Mouse (Mus musculus) MEL (cell line): Measurements from ENCODE around the gene Atp6v1g1. TPM values are rescaled to one million over a fixed set of nuclear protein-coding genes. Genes with fewer than 3 reads are reported as not detected.

Source experiments
- DNase-seq: peaks from one replicate; pipeline ENCODE4 v3.0.0; 2011; ENCODE audit warnings: low read depth, low spot score
- H3K27ac ChIP-seq: 2 replicates; pipeline ENCODE4 v1.5.1; 2012; ENCODE audit warnings: low read depth, mild to moderate bottlenecking, control low read depth, low read length, moderate library complexity; ENCODE audit not compliant: control insufficient read depth
- H3K27me3 ChIP-seq, 2 experiments: fragments of 150-350 bp in 1 of 2; sonication (generic) in 1 of 2; 2 replicates each; pipeline ENCODE4 v1.6.1; 2012; ENCODE audit warnings: low read length in 2 of 2, mild to moderate bottlenecking in 2 of 2, improper control_type of control experiment in 1 of 2, moderate library complexity in 1 of 2; ENCODE audit not compliant: insufficient read depth in 2 of 2, control insufficient read depth in 1 of 2
- H3K36me3 ChIP-seq, 2 experiments: 2 replicates each; pipeline ENCODE4 v1.6.1; 2012 to 2014; ENCODE audit warnings: low read length in 2 of 2, improper control_type of control experiment in 1 of 2, inconsistent platforms in 1 of 2, mild to moderate bottlenecking in 1 of 2; ENCODE audit not compliant: insufficient read depth in 2 of 2, control insufficient read depth in 1 of 2
- H3K4me1 ChIP-seq, 2 experiments: fragments of 150-350 bp in 1 of 2; sonication (generic) in 1 of 2; 2 replicates each; pipeline ENCODE4 v1.6.1; 2012; ENCODE audit warnings: low read length in 2 of 2, improper control_type of control experiment in 1 of 2, mild to moderate bottlenecking in 1 of 2; ENCODE audit not compliant: insufficient read depth in 2 of 2, control insufficient read depth in 1 of 2
- H3K4me3 ChIP-seq, 2 experiments: fragments of 150-350 bp in 1 of 2; sonication (generic) in 1 of 2; 2 replicates each; pipeline ENCODE4 v1.5.1; 2012; ENCODE audit warnings: low read depth in 2 of 2, low read length in 2 of 2, mild to moderate bottlenecking in 2 of 2, moderate library complexity in 2 of 2, control low read depth in 1 of 2, improper control_type of control experiment in 1 of 2; ENCODE audit not compliant: control insufficient read depth in 1 of 2, insufficient read depth in 1 of 2
- H3K79me2 ChIP-seq: 2 replicates; pipeline ENCODE4 v1.6.1; 2012; ENCODE audit warnings: mild to moderate bottlenecking, low read length, moderate library complexity; ENCODE audit not compliant: control insufficient read depth, poor library complexity, insufficient read depth
- H3K9ac ChIP-seq: 2 replicates; pipeline ENCODE4 v1.6.1; 2012; ENCODE audit warnings: low read depth, mild to moderate bottlenecking, control low read depth, low read length, moderate library complexity; ENCODE audit not compliant: control insufficient read depth, poor library complexity, severe bottlenecking
- H3K9me3 ChIP-seq: fragments of 150-350 bp; sonication (generic); replicated peaks from 2 replicates; pipeline ENCODE4 v1.6.1; 2012; ENCODE audit warnings: mild to moderate bottlenecking, low read length, improper control_type of control experiment, moderate library complexity; ENCODE audit not compliant: insufficient read depth
- BHLHE40 ChIP-seq: IDR thresholded peaks from 2 replicates; pipeline ENCODE4 v1.6.1; 2012; ENCODE audit warnings: low read depth, mild to moderate bottlenecking, inconsistent platforms, low read length, improper control_type of control experiment, borderline replicate concordance
- CHD1 ChIP-seq: IDR thresholded peaks from 2 replicates; pipeline ENCODE4 v1.6.1; 2012; ENCODE audit warnings: low read depth, mild to moderate bottlenecking, inconsistent platforms, low read length, improper control_type of control experiment
- CHD2 ChIP-seq: IDR thresholded peaks from 2 replicates; pipeline ENCODE4 v1.6.1; 2011; ENCODE audit warnings: low read length, improper control_type of control experiment
- CTCF ChIP-seq, 3 experiments: IDR thresholded peaks in 2 of 3; conservative IDR thresholded peaks in 1 of 3; 2 replicates each; pipeline ENCODE4 v1.5.1; 2011 to 2012; ENCODE audit warnings: low read length in 3 of 3, low read depth in 2 of 3, mild to moderate bottlenecking in 2 of 3, improper control_type of control experiment in 1 of 3, inconsistent platforms in 1 of 3, mixed read lengths in 1 of 3, moderate library complexity in 1 of 3; ENCODE audit not compliant: control insufficient read depth in 1 of 3, insufficient read depth in 1 of 3, poor library complexity in 1 of 3, severe bottlenecking in 1 of 3
- E2F4 ChIP-seq: IDR thresholded peaks from 2 replicates; pipeline ENCODE4 v1.6.1; 2011; ENCODE audit warnings: low read depth, low read length, improper control_type of control experiment, borderline replicate concordance
- ELF1 ChIP-seq: IDR thresholded peaks from 2 replicates; pipeline ENCODE4 v1.6.1; 2014; ENCODE audit warnings: low read depth, mild to moderate bottlenecking, inconsistent platforms, low read length, improper control_type of control experiment, moderate library complexity
- EP300 ChIP-seq, 2 experiments: IDR thresholded peaks; 2 replicates each; pipeline ENCODE4 v1.6.1; 2011; ENCODE audit warnings: improper control_type of control experiment in 2 of 2, low read length in 2 of 2, low read depth in 1 of 2, mild to moderate bottlenecking in 1 of 2
- ETS1 ChIP-seq: IDR thresholded peaks from 2 replicates; pipeline ENCODE4 v1.6.1; 2012; ENCODE audit warnings: low read depth, mild to moderate bottlenecking, inconsistent platforms, low read length, improper control_type of control experiment, moderate library complexity
- GABPA ChIP-seq: IDR thresholded peaks from 2 replicates; pipeline ENCODE4 v1.6.1; 2012; ENCODE audit warnings: low read depth, mild to moderate bottlenecking, inconsistent platforms, low read length, improper control_type of control experiment, moderate library complexity
- GATA1 ChIP-seq: IDR thresholded peaks from 2 replicates; pipeline ENCODE4 v1.6.1; 2011; ENCODE audit warnings: low read depth, low read length, improper control_type of control experiment
- HCFC1 ChIP-seq: IDR thresholded peaks from 2 replicates; pipeline ENCODE4 v1.6.1; 2012; ENCODE audit warnings: low read depth, mild to moderate bottlenecking, inconsistent platforms, low read length, improper control_type of control experiment, moderate library complexity
- JUND ChIP-seq: IDR thresholded peaks from 2 replicates; pipeline ENCODE4 v1.6.1; 2011; ENCODE audit warnings: low read depth, mild to moderate bottlenecking, improper control_type of control experiment, low read length
- MAZ ChIP-seq: IDR thresholded peaks from 2 replicates; pipeline ENCODE4 v1.6.1; 2012; ENCODE audit warnings: low read depth, mild to moderate bottlenecking, inconsistent platforms, low read length, improper control_type of control experiment
- MXI1 ChIP-seq: IDR thresholded peaks from 2 replicates; pipeline ENCODE4 v1.6.1; 2011; ENCODE audit warnings: mild to moderate bottlenecking, low read depth, low read length, improper control_type of control experiment
- MYB ChIP-seq: IDR thresholded peaks from 2 replicates; pipeline ENCODE4 v1.6.1; 2011; ENCODE audit warnings: mild to moderate bottlenecking, low read depth, low read length, improper control_type of control experiment
- MYC ChIP-seq: IDR thresholded peaks from 2 replicates; pipeline ENCODE4 v1.6.1; 2011; ENCODE audit warnings: low read depth, mild to moderate bottlenecking, low read length, improper control_type of control experiment, moderate library complexity
- NELFE ChIP-seq: IDR thresholded peaks from 2 replicates; pipeline ENCODE4 v1.6.1; 2011; ENCODE audit warnings: low read depth, low read length, improper control_type of control experiment
- NRF1 ChIP-seq: IDR thresholded peaks from 2 replicates; pipeline ENCODE4 v1.6.1; 2014; ENCODE audit warnings: low read depth, mild to moderate bottlenecking, inconsistent platforms, low read length, improper control_type of control experiment, moderate library complexity; ENCODE audit not compliant: poor library complexity, insufficient read depth, severe bottlenecking
- POLR2A ChIP-seq, 2 experiments: IDR thresholded peaks; 2 replicates each; pipeline ENCODE4 v1.6.1; 2011 to 2012; ENCODE audit warnings: low read length in 2 of 2, mild to moderate bottlenecking in 2 of 2, control low read depth in 1 of 2, improper control_type of control experiment in 1 of 2, low read depth in 1 of 2, moderate library complexity in 1 of 2; ENCODE audit not compliant: control insufficient read depth in 1 of 2, insufficient read depth in 1 of 2, poor library complexity in 1 of 2
- POLR2AphosphoS2 ChIP-seq: IDR thresholded peaks from 2 replicates; pipeline ENCODE4 v1.6.1; 2011; ENCODE audit warnings: low read length, improper control_type of control experiment
- RAD21 ChIP-seq: IDR thresholded peaks from 2 replicates; pipeline ENCODE4 v1.6.1; 2011; ENCODE audit warnings: mild to moderate bottlenecking, low read depth, low read length, improper control_type of control experiment
- RCOR1 ChIP-seq: IDR thresholded peaks from 2 replicates; pipeline ENCODE4 v1.6.1; 2012; ENCODE audit warnings: low read depth, mild to moderate bottlenecking, inconsistent platforms, low read length, improper control_type of control experiment
- SMC3 ChIP-seq: IDR thresholded peaks from 2 replicates; pipeline ENCODE4 v1.6.1; 2011; ENCODE audit warnings: low read depth, low read length, improper control_type of control experiment
- TAL1 ChIP-seq: IDR thresholded peaks from 2 replicates; pipeline ENCODE4 v1.6.1; 2012; ENCODE audit warnings: mild to moderate bottlenecking, inconsistent platforms, low read length, moderate library complexity, mixed read lengths
- TBP ChIP-seq: IDR thresholded peaks from 2 replicates; pipeline ENCODE4 v1.8.0; 2011; ENCODE audit warnings: low read depth, low read length, improper control_type of control experiment
- USF1 ChIP-seq: IDR thresholded peaks from 2 replicates; pipeline ENCODE4 v1.6.1; 2014; ENCODE audit warnings: low read depth, mild to moderate bottlenecking, inconsistent platforms, low read length, improper control_type of control experiment, moderate library complexity
- USF2 ChIP-seq, 2 experiments: IDR thresholded peaks; 2 replicates each; pipeline ENCODE4 v1.6.1; 2011 to 2012; ENCODE audit warnings: improper control_type of control experiment in 2 of 2, low read length in 2 of 2, borderline replicate concordance in 1 of 2, inconsistent platforms in 1 of 2, low read depth in 1 of 2, mild to moderate bottlenecking in 1 of 2; ENCODE audit not compliant: insufficient read depth in 1 of 2
- ZKSCAN1 ChIP-seq: IDR thresholded peaks from 2 replicates; pipeline ENCODE4 v1.6.1; 2012; ENCODE audit warnings: low read depth, mild to moderate bottlenecking, inconsistent platforms, low read length, improper control_type of control experiment, moderate library complexity
- polyA plus RNA-seq, 2 experiments: library from polyadenylated mRNA; stranded (reverse) in 1 of 2; unstranded in 1 of 2; fragments of >175 nt in 1 of 2; fragments of >200 nt in 1 of 2; gene quantifications; 2 replicates each; pipeline versions ENCODE4 v1.2.1 to v1.2.4; 2012; ENCODE audit warnings: low replicate concordance in 2 of 2, low read depth in 1 of 2; ENCODE audit not compliant: insufficient read length in 2 of 2, insufficient read depth in 1 of 2, missing spikeins in 1 of 2
- total RNA-seq: library from RNA; depleted of rRNA; stranded (reverse); fragments of 300-350 nt; gene quantifications from 2 replicates; pipeline ENCODE4 v1.2.3, GENCODE M21; 2012

The Atp6v1g1 gene
- total and polyA plus RNA-seq, 3 experiments, result 122 to 164 TPM; not detected in 1

DNA sequence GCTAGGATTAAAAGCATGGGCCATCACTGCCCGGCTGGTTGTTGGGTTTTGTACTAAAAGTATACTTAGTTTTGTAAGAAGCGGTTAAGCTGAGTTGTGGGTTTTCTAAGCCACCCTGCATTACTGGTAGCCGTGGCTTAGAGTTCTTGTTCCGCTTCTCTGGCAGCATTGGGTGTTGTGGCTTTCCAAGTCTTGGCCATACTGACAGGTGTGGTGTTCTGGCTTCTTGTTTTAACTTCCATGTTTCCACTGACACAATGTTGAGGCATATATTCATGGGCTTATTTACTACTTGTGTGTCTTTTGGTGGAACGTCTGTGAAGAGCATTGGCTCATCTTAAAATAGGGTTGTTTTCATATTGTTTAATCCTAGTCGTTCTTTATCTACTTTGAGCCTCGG lies 45.4 kb downstream of the Atp6v1g1 start:
- TF ChIP-seq HCFC1, result no peak
- TF ChIP-seq ETS1, result no peak
- no peak for TF ChIP-seq RCOR1
- no peak for TF ChIP-seq EP300 (IDR thresholded peaks at IDR 0.05; ENCODE audit: low read depth in 1 of 2, low read length in 2 of 2)
- TF ChIP-seq TBP, result no peak
- no peak for TF ChIP-seq MYC
- TF ChIP-seq USF2 (IDR thresholded peaks at IDR 0.05; ENCODE audit: borderline replicate concordance in 1 of 2, insufficient read depth in 1 of 2, low read depth in 1 of 2, low read length in 2 of 2), result no peak
- no peak for TF ChIP-seq E2F4
- TF ChIP-seq ELF1, result no peak
- TF ChIP-seq NELFE, result no peak
- no peak for TF ChIP-seq JUND
- TF ChIP-seq, all 39 proteins: peak for 0
- DNase-seq, result no peak
- H3K4me1 ChIP-seq, result 0 out of 4 replicates have a peak, but pooled peaks cover 0 to 4% of the 10 kb centered on the region in 2 experiments
- H3K79me2 ChIP-seq, result no peaks in the 10 kb centered on the region
- H3K9me3 ChIP-seq, result no peaks in the 10 kb centered on the region
- H3K9ac ChIP-seq, result no peak overlapping the region
- H3K27ac ChIP-seq, result no peak overlapping the region
- no peak overlapping the region for H3K4me3 ChIP-seq
- no peaks in the 10 kb centered on the region for H3K36me3 ChIP-seq
- no peaks in the 10 kb centered on the region for H3K27me3 ChIP-seq

DNA sequence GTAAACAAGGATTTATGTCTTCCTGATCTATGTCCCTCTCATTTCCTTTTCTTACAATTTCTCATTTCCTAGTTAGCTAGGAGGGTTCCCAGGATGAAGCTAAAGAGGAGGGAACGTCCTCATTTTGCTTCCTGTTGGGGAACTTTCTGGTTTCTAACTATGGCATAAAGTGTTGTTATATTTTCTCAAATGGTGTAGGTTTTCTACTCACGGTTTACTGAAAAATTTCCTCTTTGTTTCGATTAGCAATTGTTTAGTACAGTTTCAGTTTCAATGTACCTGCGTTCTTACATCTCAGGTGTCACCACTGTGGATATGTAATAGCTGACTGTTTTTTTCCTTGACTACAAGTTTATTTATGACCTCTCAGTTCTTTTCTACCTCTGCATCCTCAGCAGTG lies 46.0 kb downstream of the Atp6v1g1 start:
- H3K27ac ChIP-seq, result no peak overlapping the region
- 0 out of 4 replicates have a peak, but pooled peaks cover 0 to 4% of the 10 kb centered on the region in 2 experiments for H3K4me1 ChIP-seq

DNA sequence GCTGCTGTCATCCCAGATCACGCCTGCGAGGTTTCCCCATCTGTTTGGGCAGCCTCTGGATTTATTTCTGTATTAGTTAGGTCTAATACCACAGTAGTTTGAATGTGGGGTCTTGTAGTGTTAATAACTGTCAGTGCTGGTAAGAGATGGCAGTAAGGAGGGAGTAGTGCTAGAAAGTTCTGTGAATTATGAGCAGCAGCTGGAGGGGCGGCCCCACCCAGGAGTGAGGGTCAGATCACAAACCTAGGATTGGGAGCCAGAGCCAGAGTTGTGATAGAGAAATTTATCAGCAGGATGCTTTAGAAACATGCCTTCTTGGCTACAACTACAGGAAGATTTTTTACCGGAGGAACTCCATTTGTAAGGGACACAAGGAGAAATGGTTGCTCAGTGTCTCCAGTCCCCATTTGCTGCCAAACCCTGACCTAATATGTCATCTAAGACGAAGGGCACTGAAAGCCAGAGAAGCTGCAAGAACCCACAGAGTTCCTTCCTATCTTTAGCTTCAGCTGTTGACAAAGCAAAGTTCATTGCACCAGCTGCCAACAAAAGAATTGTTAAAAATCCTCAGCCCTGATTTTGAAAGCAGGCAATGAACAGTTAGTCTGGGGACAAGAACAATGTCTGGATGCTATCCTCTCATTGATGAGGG lies 50.0 kb downstream of the Atp6v1g1 start:
- Histone ChIP-seq H3K4me3 (no peak overlapping the region), H3K79me2 (no peaks in the 10 kb centered on the region), H3K9me3 (no peaks in the 10 kb centered on the region), H3K27ac (no peak overlapping the region), H3K36me3 (no peaks in the 10 kb centered on the region), H3K4me1 (0 out of 4 replicates have a peak, but pooled peaks cover 0 to 4% of the 10 kb centered on the region in 2 experiments), H3K27me3 (no peaks in the 10 kb centered on the region), H3K9ac (no peak overlapping the region)
- no peak for DNase-seq
- TF ChIP-seq CTCF (IDR thresholded peaks at IDR 0.05 in 2 of 3, conservative IDR thresholded peaks at IDR 0.05 in 1 of 3; ENCODE audit: control insufficient read depth in 1 of 3, insufficient read depth in 1 of 3, low read depth in 2 of 3, low read length in 3 of 3, poor library complexity in 1 of 3, severe bottlenecking in 1 of 3), result no peak
- no peak for TF ChIP-seq NELFE
- TF ChIP-seq E2F4, result no peak
- TF ChIP-seq POLR2A (IDR thresholded peaks at IDR 0.05; ENCODE audit: control insufficient read depth in 1 of 2, insufficient read depth in 1 of 2, low read depth in 1 of 2, low read length in 2 of 2, poor library complexity in 1 of 2), result no peak
- no peak for TF ChIP-seq ELF1
- TF ChIP-seq EP300 (IDR thresholded peaks at IDR 0.05; ENCODE audit: low read depth in 1 of 2, low read length in 2 of 2), result no peak
- TF ChIP-seq NRF1, result no peak
- no peak for TF ChIP-seq MAZ
- no peak for TF ChIP-seq POLR2AphosphoS2
- no peak for TF ChIP-seq MYB
- TF ChIP-seq RAD21, result no peak
- TF ChIP-seq SMC3, result no peak
- no peak for TF ChIP-seq HCFC1
- no peak for TF ChIP-seq CHD1
- no peak for TF ChIP-seq TAL1
- TF ChIP-seq MXI1, result no peak
- no peak for TF ChIP-seq BHLHE40

More for the DNA sequence above, 46.0 kb downstream of the Atp6v1g1 start:
- Histone ChIP-seq H3K36me3 (no peaks in the 10 kb centered on the region), H3K27me3 (no peaks in the 10 kb centered on the region), H3K9ac (no peak overlapping the region), H3K4me3 (no peak overlapping the region), H3K79me2 (no peaks in the 10 kb centered on the region), H3K9me3 (no peaks in the 10 kb centered on the region)
- DNase-seq, result no peak
- no peak for TF ChIP-seq GATA1
- TF ChIP-seq MYB, result no peak
- TF ChIP-seq CHD2, result no peak
- no peak for TF ChIP-seq GABPA
- no peak for TF ChIP-seq USF1
- TF ChIP-seq ZKSCAN1, result no peak
- no peak for TF ChIP-seq SMC3
